Mouse (Mus musculus) T-cell, adult 66 days (primary cell): ENCODE data around the gene Terf2. TPM values are rescaled to one million over a fixed set of nuclear protein-coding genes. Genes with fewer than 3 reads are reported as not detected.

Source experiments
- total RNA-seq, 2 experiments: library from RNA; stranded (reverse); gene quantifications; 3 replicates in 1 of 2; 4 replicates in 1 of 2; pipeline ENCODE4 v1.2.4; 2023

The Terf2 gene
- 10 to 100 TPM; 46.3 to 46.9 TPM for total RNA-seq

DNA sequence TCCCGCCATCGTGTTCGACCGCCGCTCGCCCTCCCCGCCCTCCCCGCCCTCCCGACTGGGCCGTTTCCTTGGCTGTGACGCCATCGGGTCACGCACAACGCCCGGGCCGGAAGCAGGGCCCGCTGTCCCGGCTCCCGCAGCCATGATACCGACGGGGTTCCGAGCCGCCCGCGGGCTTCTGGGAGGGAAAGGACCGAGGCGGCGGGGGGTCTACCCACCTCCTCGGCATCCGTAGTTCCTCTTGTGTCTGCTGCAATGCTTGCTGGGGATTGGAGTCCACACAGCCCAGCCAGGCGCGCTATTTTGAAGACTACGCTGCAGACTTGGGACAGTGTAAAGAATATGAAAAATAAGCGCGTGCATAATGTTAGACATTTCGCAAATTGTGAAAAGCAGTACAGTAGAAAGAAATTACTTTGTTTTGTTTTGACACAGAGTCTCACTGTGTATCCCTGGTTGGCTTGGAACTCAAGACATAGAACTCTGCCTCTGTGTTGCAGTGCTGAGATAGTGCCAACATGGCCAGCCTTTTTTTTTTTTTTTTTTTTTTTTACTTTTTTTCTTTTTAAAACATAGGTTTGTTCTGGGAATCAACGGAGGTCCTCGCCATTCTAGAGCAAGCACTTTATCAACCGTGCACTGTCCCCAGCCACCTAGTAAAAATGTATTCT lies at the start of gene Terf2:
Terf2 (minus strand) TSS at position 182 of the 671 bp plus-strand sequence.

DNA sequence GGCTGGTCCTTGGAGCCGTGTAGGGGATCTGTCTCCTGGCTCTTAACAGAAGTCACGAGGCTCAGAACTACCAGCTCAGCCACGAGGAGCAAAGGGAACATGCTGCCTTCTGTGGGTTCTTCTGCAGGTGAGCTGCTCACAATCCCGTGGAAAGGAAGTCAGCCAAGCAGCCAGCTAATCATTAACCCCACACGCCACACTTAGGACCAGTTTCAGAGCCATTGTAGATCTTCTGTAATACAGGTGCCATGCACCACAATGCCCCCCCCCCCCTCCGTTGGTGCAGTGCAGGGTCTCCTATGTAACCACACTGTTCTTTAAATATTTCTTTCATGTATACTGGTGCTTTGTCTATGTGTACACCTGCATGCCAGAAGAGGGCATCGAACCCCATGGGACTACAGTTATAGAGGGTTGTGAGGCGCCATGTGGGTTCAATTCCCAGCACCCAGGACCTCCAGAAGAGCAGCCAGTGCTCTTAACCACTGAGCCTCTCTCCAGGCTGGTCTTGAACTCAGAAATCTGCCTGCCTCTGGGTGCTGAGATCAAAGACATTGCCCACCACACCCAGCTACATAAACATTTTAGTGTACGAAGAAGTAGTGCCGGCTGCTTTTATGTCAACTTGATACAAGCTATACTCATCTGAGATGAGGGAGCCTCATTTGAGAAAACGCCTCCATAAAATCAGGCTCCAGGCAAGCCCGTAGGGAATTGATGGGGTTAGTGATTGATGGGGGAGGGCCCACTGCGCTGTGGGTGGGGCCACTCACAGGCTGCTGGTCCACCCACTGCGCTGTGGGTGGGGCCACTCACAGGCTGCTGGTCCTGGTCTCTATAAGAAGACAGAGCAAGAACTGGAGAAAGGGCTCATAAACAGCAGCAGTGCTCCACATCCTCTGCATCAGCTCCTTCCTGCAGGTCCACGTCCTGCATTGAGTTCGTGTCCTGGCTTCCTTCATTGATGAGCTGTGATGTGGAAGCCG lies 30.5 kb downstream of the Terf2 start, which contains the start of gene Tmed6:
Tmed6 (minus strand) TSS at position 134 of the 986 bp plus-strand sequence.

DNA sequence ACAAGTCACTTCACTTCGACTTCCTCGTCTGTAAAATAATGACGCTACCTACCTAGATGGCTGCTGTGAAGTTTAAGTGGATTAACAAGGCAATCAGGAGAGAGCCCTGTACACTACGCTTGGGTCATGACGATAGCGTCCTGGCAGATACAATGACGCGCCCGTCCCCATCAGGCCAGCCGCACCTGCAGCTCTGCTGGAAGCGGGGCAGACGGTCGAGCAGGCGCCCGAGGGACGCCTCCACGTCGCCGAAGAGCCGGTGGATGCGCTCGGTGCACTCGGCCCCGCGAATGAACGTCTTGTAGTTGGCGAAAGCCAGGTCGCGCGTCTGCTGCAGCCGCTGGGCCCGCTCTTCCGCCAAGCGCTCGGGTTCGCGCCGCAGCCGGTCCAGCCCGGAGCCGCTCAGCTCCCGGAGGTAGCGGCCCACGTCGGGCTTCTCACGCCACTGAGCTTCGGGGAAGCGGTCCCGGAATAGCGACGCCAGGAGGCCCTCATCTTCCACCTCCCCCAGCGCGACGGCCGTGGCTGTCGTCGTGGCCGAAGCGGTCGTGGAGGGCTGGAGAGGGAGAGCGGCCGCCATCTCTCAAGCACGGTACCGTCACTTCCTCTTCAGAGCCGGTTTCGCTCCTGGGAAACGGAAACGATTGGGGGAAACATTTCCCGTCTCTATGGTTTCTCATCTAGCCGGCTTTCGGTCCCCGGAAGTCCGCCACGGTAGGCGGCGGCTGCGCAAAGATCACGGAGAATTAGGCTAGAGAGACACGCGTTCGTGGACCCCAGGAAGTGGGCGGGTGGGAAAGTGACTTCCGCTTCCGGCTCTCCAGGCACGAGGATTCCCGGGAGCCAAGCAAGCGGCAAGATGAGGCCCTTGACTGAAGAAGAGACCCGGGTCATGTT lies 40.0 kb downstream of the Terf2 start, which contains the start of the genes Cog8 and Nip7:
Cog8 (minus strand) TSS at position 614 of the 897 bp plus-strand sequence.
Nip7 (plus strand) TSS at position 802 of the 897 bp plus-strand sequence.

DNA sequence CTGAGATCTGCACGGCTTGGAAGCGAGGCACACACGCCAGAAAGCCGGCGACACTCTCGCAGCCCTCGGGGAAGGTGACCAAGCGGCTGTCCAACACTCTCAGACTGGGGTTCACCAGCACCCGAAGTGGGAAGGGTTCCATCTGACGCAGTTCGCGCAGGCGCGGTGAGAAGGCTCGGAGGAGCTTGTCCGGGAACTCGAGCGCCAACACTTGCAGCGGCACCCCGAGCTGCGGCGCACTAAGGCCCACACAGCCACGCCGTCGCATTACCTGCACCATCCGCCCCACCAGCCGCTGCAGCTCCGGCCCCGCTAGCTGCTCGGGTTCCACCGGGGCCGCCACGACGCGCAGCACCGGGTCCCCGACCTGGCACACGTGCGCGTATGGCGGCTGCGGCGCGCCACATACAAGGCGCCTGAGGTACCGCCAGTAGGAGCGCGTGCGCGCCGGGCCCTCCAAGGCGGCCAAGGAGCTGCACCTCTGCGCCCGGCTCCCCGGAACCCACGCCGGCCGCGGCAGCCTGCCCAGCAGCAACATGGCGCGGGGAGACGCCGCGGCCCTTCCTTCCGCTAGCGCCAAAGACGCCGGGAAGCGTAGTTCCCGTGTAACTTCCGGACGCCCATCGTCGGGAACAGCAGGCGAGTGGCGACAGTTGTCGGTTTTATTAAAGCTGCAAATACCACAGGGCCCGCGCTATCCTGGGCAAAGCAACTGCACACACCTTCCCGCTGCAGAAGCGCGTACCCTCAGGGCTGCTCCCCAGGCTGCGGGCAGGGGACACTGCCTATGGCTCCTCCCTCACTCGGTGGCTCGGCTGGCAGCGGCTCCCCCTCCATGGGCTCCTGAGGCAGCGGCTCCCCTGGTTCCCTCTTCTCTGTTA lies 48.0 kb downstream of the Terf2 start, which contains the start of gene Pdf:
Pdf (minus strand) TSS at position 554 of the 881 bp plus-strand sequence.

DNA sequence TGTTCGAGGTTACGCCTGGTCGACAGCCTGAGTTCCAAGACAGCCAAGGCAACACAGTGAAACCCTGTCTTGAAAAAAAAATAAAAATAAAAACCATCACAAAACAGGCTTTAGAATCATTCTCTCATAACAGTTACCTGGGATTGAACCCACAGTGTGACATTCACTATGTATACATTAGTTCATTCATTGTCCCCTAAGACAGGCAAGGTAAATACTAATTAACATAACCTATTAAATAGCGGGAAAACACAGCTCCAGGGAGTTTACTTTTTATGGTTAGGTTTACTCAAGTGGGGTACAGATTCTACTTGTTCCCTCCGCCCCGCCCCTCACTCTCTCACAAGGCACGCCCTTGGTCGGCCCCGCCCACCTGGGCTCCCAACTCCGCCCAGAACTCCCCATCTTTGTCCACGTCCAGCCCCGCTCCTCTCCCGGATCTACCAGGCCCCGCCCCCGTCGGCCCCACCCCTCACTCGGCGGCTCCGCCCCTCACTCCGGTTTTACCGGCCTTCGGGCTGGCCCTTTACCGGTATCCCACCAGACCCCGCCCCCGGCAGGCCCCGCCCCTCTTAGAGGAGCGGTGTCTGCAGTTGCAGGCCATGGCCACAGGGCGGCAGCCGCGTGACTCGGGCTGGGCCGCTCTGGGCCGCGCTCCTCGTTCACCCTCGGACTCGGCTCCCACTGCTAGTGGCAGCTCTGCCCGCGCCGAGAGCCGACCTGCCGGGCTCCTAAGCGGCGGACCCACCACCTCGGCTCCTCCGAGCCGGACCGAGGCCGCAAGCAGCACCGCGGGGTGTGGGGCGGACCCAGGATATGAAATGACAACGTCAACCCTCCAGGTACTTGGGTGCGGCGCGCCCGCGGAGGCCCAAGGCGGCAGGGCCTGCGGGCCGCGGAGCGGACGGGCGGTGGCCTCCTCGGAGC lies 65.4 kb downstream of the Terf2 start, which contains the start of gene Vps4a:
Vps4a (plus strand) TSS at position 573 of the 927 bp plus-strand sequence.

Other genes starting within 250 kb of the Terf2 start
- gene Has3, start 226.3 kb downstream of the Terf2 start, total RNA-seq, result 1 to 10 TPM; 1.2 to 1.8 TPM
- gene Utp4, start 202.9 kb downstream of the Terf2 start, total RNA-seq, result 10 to 100 TPM; 43.0 to 50.3 TPM
- 10 to 100 TPM; 17.0 to 19.7 TPM for gene Sntb2, start 160.8 kb downstream of the Terf2 start, total RNA-seq
- 10 to 100 TPM; 45.9 to 50.3 TPM for gene Vps4a, start 65.3 kb downstream of the Terf2 start, total RNA-seq
- 10 to 100 TPM; 12.8 to 15.0 TPM for gene Pdf, start 47.9 kb downstream of the Terf2 start, total RNA-seq
- gene Cog8, start 39.9 kb downstream of the Terf2 start, total RNA-seq, result 10 to 100 TPM; 36.7 to 44.7 TPM
- 10 to 100 TPM; 71.2 to 74.7 TPM for gene Nip7, start 39.7 kb downstream of the Terf2 start, total RNA-seq
- gene Tmed6, start 30.9 kb downstream of the Terf2 start, total RNA-seq, result not detected
- gene Cyb5b, start 54.1 kb upstream of the Terf2 start, total RNA-seq, result 10 to 100 TPM; 36.4 to 41.1 TPM
- gene Nfat5, start 196.9 kb upstream of the Terf2 start, total RNA-seq, result 10 to 100 TPM; 57.6 to 62.0 TPM